Mouse (Mus musculus) large intestine, adult 2 months (tissue): ENCODE results near the gene Ubxn11. TPM values are rescaled to one million over a fixed set of nuclear protein-coding genes. Genes with fewer than 3 reads are reported as not detected.

Experiments
- DNase-seq: peaks from one replicate; pipeline ENCODE4 v3.0.0-alpha.2; 2012; ENCODE audit warnings: low read depth, low spot score
- WGBS: fragments of 180-500 bp; shearing (Covaris S2); methylation state at CpG from one replicate; pipeline ENCODE4 v1.1.7; 2018; 5-methylcytosine and 5-hydroxymethylcytosine counted together
- polyA plus RNA-seq: library from polyadenylated mRNA; depleted of rRNA; stranded (reverse); fragments of >200 nt; gene quantifications from 2 replicates; pipeline ENCODE4 v1.2.3, GENCODE M21; 2012

Gene Ubxn11
- polyA plus RNA-seq, 1 experiment, result 5.0 TPM

- WGBS, result 44% methylated on average over 16 of the region's 16 CpGs
- DNase-seq, result no peak
Observed at GRCm38 (mm10) chr4:134115215-134116144, 13.1 kb downstream of the Ubxn11 start.

GRCm38 (mm10) chr4:134116501-134116900 lies 14.1 kb downstream of the Ubxn11 start:
- no peak for DNase-seq
- 70% methylated on average over 2 of the region's 2 CpGs for WGBS

GRCm38 (mm10) chr4:134117012-134117411 lies 14.6 kb downstream of the Ubxn11 start:
- no peak for DNase-seq
- 47% methylated on average over 8 of the region's 8 CpGs for WGBS

GRCm38 (mm10) chr4:134118126-134118800 lies 15.9 kb downstream of the Ubxn11 start:
- WGBS, result 74% methylated on average over 14 of the region's 14 CpGs
- no peak for DNase-seq

- WGBS, result 86% methylated on average over 5 of the region's 5 CpGs
- DNase-seq, result no peak
Observed at GRCm38 (mm10) chr4:134119042-134119441, 16.7 kb downstream of the Ubxn11 start.

GRCm38 (mm10) chr4:134119644-134120043 lies 17.3 kb downstream of the Ubxn11 start:
- no peak for DNase-seq
- 80% methylated on average over 9 of the region's 9 CpGs for WGBS

GRCm38 (mm10) chr4:134120192-134120805 lies 17.9 kb downstream of the Ubxn11 start:
- no peak for DNase-seq
- WGBS, result 80% methylated on average over 6 of the region's 6 CpGs

GRCm38 (mm10) chr4:134120916-134121315 lies 18.5 kb downstream of the Ubxn11 start:
- no peak for DNase-seq
- WGBS, result 43% methylated on average over 4 of the region's 4 CpGs

- no peak for DNase-seq
- WGBS, result 70% methylated on average over 4 of the region's 4 CpGs
Observed at GRCm38 (mm10) chr4:134121571-134121970, 19.2 kb downstream of the Ubxn11 start.

GRCm38 (mm10) chr4:134122281-134122680 lies 19.9 kb downstream of the Ubxn11 start:
- no peak for DNase-seq
- 6% methylated on average over 3 of the region's 3 CpGs for WGBS

GRCm38 (mm10) chr4:134123147-134123546 lies 20.8 kb downstream of the Ubxn11 start:
- WGBS, result 98% methylated on average over 6 of the region's 6 CpGs
- DNase-seq, result no peak

- no peak for DNase-seq
Observed at GRCm38 (mm10) chr4:134123680-134124551, 21.5 kb downstream of the Ubxn11 start.

GRCm38 (mm10) chr4:134125383-134126060 lies 23.2 kb downstream of the Ubxn11 start:
- DNase-seq, result no peak
- 91% methylated on average over 15 of the region's 15 CpGs for WGBS

More at GRCm38 (mm10) chr4:134123680-134124551, 21.5 kb downstream of the Ubxn11 start:
- WGBS, result 21% methylated on average over 17 of the region's 17 CpGs

GRCm38 (mm10) chr4:134126300-134127120 lies 24.1 kb downstream of the Ubxn11 start:
- DNase-seq, result no peak

GRCm38 (mm10) chr4:134127121-134127455 lies 24.7 kb downstream of the Ubxn11 start:
- WGBS, result 82% methylated on average over 7 of the region's 7 CpGs
- DNase-seq, result no peak

More at GRCm38 (mm10) chr4:134126300-134127120, 24.1 kb downstream of the Ubxn11 start:
- 90% methylated on average over 21 of the region's 21 CpGs for WGBS

GRCm38 (mm10) chr4:134127793-134128192 lies 25.4 kb downstream of the Ubxn11 start:
- DNase-seq, result no peak
- 35% methylated on average over 8 of the region's 8 CpGs for WGBS

- under 1% methylated on average over 50 of the region's 50 CpGs for WGBS
- DNase-seq, result peak; percentile 78
Observed at GRCm38 (mm10) chr4:134128221-134128982, 26.0 kb downstream of the Ubxn11 start, which contains the start of gene Sh3bgrl3. Sh3bgrl3 (minus strand) TSS chr4:134128789.
